Mouse (Mus musculus) cerebellum, postnatal 36 days (tissue): Measurements from ENCODE around the gene Gnat1.

Experiments
- DNase-seq, 2 experiments: peaks; one replicate each; pipeline ENCODE4 v3.0.0; 2021 to 2022; ENCODE audit warnings: mixed read lengths in 2 of 2

Gnat1 gene

DNA sequence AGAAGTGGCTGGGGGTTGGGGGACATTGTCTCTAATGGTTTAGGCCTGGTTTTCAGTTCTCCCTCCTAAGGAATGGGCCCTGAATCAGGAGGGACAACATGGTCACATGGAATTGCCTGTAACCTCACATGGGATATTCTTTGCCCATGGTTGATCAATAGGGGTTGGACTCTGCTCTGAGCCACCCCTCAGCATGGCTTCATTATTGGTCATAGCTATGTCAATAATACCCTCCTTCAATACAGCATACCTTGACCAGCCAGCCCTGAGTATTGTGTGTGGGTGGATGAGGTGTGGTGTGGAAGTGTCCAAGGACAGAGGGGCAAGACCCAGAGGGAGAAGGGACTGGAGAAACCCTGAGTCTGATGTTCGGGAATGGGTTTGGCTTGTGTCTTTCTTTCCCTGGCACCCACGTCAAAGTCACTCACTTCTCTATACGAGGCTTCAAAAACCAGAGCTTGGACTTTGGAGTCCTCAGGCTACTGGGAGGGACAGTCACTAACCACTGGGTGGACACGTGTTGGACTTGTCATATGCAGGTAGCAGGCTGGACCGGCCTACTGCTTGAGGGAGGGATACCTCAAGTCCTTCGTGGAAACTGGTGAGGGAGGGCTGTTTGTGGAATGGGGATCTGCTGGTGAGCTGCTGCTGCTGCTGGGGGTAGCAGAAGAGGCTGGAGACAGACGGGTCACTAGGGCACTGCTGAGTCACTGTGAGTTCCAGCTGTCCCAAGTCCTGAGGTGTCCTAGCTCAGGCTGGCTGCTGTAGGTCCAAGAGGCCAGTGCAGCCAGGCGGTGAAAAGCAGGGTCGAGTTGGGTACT, 4.7 kb downstream of the Gnat1 start:
- no peak for DNase-seq

DNA sequence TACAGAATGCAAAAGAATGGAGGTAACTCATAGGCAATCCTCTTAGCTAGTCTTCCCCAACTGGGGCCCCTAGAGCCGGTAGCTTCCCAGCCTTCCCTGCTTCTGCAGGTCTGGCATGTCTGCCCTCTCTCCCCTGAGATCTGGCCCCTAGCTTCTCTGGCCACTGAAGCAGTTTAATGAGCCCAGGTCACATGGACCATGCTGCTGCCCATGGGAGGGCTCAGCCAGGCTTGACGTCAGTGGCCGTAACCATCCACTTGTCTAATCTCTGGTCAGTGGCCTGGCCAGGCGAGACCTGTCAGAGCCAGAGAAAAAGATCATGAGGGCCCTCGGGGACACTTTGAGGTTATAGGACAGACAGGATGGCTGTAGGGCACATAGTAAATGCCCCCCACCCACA, 9.3 kb downstream of the Gnat1 start:
- no peak for DNase-seq

DNA sequence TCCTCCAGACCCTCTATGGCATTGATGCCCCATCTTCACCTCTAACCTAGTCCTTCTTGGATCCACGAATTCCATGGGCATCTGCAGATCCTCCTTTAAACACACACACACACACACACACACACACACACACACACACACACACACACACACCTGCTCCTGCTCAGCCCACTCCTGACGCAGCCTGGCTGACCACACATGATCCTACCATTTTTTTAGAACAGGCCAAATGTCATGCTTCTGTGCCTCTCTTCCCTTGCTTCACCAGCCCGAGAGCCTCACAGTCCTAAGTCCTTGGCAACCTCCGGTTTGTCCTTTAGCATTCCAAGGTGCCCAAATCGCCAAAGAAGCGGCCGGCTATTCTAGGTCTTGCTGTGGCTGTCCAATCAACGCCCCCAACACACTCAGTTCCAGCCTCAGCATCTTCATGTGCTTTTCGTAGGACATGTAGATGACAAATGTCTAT, 10.0 kb downstream of the Gnat1 start, which contains the start of gene Slc38a3:
Gene Slc38a3, minus strand, starts transcription at position 51 of the 466 bp plus-strand sequence.
- no peak for DNase-seq

DNA sequence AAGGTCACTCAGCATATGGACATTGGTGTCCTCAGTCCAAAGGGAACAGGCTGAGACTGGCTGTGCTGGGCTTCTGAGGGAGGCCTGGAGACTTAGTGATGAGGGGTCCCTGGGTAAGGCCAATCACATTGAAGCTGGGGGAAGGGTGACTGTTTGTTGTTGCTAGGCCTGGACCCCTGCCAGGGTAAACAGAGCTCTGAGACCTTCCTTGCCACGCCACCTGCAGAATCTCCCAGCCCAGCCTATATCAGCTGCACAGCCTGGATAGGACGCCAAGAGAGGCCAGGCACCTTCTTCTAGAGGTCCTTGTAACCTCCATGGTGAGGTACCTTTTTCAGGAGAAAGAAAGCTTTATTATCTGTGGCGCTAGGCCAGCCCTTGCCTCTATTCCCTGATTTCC, 10.6 kb downstream of the Gnat1 start:
- DNase-seq: no peak

DNA sequence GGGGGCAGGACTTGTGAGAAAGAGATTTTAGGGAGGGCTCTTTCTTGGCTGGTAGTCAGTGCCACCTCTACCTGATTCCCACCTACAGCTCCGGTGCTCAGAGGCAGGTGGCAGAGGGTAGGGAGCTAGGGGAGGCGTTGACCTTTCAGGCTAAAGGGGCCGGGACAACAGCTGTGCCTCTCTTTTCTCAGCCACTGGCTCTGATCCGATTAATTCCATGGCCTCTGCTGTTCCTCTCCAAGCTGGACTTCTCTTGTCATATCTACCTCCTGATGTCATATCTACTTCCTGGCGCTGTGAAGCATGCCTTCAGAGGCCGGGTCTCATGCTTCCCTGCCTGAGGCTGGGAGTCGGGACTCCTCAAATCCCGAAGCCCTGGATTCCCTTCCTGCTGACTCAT, 11.5 kb downstream of the Gnat1 start:
- no peak for DNase-seq

DNA sequence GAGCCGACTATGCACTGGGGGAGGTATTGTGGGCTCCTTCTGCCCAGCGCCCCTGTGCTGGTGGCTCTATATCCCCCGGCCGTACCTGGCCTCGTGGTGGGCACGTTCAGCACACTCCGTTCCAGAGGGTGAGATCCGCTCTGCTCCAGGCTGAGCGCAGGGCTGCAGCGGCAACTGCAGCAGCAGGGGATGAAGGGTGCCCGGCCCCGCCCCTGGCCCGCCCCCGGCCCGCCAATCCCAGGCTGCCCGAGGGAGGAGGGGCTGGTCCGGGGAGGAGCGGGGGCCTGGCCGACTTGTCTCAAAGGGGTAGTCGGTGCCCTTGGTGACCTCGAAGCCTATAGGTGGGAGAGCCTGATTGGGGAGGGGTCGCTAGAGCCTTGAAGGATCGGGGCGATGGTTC, 12.3 kb downstream of the Gnat1 start:
- no peak for DNase-seq

DNA sequence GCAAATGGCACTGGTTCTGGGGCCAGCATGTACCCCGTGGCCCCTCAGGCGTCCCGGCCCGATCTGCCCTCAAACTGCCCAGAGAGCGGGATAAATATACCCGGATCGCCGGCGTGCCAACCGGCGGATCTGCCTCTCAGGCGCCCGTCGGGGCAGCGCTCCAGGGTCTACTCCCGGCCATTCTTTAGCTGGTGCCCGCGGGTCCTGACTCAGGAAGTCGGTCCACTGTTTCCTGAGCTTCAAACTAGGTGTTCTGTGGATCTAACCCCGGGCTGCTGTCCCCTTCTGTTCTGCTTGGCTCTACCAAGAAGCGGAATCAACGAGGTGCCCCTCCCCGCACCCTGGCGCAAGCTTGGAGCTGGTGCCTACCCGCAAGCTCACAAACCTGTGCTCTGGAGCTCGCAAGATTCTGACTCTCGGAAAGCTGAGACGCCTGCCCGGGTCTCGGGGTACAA, 12.7 kb downstream of the Gnat1 start:
- no peak for DNase-seq

DNA sequence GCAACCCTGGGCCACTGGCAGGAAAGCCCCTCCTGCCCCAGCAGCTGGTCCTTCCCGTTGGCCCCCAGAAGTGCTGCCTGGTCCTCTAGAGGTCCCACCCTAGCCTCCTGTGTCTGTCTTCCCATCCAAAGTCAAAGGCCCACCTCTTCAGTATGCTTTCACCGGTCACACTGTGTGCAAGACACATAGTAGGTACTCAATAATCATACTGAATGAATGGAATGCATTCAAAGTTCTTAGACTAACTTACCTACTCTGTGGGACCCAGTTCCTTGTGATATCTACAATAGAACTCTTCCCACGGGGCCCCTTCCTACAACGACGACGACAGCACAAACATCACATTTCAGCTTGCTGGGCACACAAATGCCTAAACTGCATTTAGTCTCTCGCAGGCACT, 14.2 kb downstream of the Gnat1 start:
- no peak for DNase-seq

DNA sequence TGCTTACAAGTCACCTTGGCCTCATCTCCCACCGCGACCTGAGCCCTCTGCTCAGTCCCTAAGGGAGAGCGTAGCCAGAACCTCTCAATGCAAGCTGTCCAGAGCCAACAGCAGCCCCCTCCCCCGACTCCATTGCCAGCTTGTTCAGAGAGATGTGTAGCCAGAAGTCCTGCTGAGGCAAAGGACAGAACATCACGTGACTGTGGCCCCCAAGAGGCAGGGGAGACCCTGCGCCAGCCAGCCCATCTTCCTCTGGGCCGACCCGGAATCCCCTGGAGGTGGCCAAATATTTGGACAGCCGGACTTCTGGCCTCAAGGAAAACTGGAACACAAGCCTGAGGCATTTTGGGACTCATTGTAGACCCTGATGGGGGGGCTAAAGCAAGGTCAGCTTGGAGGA, 16.0 kb downstream of the Gnat1 start:
- DNase-seq: no peak

DNA sequence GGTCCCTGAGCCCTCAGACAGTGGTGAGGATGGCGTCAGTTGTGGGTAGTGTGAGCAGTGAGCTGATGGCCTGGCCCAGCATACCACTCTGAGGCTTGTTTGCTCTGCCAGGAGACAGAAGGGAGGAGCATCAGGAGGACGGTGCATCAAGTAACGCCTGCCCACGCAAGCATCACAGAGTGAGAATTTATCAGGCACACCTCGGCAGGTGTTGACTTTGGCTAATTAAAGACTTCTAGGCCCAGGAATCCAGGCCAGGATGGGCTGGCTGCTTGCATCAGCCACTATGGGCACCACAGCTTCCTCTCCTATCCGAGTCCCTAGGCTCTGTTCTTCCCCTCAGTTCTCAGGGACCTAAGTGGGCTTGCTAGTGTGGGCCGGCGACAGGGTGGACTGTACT, 17.2 kb downstream of the Gnat1 start:
- no peak for DNase-seq

DNA sequence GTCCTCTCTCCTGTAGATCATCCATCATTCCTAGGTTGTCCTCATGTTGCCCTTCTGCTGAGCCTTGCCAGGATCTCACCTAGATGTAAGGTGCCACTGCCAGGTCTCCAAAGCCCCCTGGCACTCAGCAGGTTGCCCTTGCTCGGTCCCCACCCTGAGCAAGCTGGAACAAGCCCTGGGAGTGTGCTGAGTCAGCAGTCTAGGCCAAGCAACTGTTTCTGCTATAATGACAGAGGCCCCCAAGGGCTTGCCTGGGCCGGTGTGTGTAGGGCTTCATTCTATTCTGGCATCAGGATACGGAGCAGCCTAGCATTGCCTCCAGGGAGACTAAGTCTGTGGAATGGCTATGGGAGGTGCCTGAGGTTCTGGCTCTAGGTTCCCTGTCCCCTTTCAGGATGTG, 18.7 kb downstream of the Gnat1 start:
- no peak for DNase-seq

DNA sequence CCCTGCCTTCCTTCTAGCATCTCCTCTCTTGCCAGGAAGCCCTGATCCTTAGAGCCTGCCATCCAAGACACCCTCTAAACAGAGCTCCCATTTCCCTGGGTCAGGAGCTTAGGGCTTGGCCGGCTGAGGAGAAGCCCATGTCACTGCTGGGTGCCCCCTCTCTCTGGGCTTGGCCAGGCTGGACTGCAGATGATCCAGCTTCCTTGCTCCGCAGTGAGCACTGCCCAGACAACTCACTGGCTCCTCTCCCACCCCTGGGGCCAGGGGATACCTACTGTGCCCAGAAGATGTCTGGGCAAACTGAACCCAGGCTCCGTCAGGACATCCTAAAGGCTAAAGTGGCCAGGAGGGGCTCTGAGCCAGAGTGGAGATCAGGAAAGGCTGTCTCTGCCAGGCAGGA, 19.6 kb downstream of the Gnat1 start:
- no peak for DNase-seq

DNA sequence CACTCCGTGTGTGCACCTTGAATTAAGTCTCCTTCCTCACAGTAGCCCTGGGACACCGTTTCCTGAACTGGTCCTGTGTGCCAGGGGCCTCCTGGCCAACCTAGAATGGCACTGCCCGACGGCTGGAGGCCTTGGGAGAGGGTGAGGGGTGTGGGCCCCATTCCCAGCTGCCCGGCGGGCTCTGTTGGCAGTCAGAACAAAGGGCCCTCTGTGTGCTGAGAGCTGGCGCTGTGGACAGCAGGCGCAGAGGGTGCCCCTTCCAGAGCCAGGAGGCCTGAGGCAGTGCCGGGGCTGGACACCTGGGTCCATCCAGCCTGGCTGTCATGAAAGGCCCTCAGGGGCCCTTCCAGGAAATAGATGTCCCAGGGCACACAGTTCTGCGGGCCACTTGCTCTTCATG, 20.0 kb downstream of the Gnat1 start:
- DNase-seq: peak in 1 of 2 experiments; percentile 36

DNA sequence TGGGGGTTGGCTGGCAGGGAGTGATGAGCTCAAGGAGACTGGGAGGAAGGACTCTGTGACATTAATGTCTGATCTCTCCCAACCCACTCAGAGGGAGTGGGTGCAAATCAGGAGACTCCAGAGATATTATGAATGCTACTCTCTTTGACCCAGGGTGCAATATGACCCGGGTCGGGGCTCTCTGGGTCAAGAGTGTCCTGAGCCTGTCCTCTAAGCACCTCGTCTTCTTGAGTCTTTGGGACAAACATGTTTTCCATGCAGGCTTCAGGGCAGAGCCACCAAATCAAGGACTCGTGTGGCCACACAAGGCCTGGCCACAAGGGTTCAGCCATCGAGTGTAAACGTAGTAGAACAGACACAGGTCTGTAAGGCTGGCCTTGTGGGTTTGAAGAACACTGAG, 21.4 kb downstream of the Gnat1 start:
- no peak for DNase-seq

DNA sequence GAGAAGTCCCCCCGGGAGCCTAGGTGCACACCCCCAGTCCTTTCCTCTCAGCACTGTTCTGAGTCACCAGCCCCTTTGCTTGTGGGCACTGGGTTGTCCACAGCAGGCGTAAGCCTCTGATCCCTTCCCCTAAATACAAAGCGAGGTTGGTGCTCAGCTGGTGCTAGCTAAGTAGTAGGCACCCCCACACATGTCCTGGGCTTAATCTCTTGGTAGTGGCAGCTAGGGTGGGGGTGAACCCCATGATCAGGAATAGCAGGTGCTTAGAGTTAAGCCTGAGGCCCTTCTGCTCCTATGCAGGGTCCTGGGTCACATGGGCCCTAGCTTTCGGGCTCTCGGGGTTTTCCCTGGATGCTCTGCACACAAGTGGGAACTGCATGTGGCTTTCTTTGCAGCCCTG, 22.4 kb downstream of the Gnat1 start:
- DNase-seq: no peak

DNA sequence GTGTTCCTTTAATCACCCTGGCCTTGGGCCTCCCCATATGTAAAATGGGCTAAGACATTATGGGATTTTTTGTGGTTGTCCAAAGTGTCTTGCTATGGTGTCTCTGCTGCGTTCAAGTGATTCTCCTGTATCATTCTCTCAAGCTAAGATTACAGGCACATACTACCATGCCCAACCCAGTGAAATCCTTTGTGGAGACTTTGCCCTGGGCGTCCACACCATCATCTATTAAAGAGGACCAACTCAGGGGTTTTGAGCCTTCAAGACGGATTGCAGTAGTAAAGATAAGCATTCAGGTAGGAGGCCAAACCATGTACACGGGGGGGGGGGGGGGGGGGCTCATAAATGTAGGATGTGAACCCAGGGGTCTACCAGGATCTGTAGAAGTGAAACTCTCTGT, 24.9 kb downstream of the Gnat1 start:
- no peak for DNase-seq

DNA sequence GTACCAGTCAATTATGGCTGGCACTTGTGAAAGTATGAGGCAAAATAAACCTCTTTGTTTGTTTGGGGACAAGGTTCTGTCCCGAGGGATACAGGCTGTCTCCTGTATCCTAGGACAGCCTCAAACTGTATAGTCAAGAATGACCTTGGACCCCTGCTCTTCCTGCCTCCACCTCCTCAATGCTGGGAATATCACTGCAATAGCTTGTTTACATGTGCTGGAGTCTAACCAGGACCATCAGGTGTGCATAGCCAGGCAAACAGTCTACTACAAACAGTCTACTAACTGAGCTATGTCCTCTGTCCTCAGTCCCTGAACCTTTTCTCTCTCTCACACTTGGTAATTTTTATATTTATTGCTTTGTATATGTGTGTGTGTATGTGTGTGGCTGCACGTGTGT, 26.0 kb downstream of the Gnat1 start:
- no peak for DNase-seq

DNA sequence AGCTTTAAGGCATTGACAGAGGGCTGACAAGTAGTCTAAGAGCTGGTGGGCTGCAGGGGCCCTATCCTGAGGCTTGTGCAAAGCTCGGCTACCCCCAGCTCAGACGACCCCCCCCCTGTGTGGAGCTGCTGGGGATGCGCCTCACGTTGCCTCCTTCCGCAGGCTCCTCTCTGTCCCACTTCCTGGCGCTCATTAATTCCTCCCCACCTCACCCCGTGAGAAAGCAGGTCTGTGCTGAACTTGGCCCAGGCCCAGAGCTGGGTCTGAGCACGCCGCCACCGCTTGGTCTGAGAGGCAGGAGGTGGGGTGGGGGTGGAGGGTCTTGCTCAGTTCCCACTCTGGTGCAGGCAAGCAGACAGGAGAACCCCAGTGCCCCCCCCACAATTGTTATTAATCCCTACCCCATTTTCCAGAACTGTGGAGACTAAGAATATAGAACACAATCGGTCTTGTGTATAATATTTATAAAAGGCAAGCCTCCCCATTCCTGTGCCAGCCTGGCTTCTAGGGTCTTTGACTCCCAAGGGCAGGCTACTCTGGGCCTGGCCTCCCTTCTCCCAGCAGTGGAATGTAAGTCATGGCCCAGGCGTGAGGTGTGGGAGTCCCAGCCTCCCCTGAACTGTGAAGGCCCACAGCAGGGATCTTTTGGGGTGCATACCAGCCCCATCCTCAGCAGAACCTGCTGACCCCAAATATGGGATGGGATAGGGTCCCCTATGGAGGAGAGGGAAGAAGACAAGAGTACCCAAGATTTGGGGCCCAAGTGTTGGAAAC, 28.6 kb downstream of the Gnat1 start:
- DNase-seq: no peak

DNA sequence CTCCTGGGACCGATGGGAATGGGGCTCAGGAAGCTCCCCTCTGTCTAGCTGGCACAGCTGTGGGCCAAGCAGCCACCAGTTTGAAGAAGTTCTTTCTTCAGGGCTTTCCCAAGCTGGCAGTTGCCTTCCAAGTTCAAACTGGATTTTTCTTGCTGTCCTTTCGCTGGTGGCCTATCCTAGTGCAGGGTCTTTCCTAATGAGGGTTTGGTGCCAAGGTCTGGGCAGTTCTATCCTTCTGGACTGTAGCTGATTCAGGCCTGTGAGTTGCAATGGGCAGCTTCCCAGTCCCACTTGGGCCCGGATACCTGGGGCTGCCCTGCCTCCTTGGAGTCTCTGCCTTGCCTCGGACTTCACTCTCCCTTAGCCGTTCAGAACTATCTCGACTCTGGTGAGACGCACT, 29.3 kb downstream of the Gnat1 start:
- DNase-seq: no peak

DNA sequence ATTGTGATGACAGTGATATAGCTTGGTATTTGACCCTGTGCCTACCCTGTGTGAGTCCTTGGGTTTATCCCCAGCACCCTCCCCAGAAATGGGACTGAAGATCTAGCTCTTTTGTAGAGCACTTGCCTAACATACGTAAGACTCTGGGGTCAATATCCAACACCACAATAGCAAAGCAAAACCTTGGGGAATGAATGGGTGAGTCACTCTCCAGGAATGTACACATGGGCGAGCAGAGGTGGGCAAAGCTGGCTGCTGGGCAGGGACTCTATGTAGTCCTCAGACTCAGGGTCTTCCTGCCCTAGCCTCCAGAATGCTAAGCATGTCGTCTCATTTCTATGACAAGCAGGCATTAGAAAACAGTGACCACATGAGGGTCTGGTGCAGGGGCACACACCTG, 30.7 kb downstream of the Gnat1 start:
- DNase-seq: no peak

DNA sequence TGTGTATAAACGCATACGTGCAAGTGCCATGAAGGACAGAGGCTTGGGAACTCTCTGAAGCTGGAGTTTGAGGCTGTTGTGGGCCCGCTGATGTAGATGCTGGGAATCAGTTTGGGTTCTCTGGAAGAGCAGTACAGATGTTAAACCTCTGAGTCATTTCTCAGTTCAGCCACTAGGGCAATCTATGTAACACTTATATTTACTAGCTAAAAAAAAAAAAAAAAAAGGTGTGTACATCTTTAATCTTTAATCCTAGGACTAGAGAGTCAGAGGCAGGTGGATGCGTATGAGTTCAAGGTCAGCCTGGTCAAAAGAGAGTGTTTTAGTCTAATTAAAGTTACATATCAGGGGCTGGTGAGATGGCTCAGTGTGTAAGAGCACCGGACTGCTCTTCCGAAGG, 32.5 kb downstream of the Gnat1 start:
- no peak for DNase-seq

DNA sequence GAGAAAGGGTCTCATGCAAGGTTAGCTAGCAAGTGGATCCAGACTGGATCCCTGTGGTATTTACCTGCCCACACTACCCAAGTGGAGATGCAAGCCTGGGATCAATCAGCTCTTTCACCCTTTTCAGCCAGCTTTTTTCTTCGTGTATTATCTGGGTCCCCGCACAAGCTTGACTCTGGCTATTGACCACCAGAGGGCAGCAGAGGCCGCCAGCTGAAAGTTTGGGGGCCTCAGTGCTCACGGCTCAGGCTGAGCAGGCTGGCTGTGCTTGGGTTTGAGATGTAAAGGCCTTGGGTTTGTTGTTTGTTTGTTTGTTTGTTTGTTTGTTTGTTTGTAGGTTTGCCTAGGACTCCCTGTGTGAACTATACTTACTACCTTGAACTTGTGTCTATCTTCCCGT, 33.9 kb downstream of the Gnat1 start:
- DNase-seq: peak; percentile 81 to 82

DNA sequence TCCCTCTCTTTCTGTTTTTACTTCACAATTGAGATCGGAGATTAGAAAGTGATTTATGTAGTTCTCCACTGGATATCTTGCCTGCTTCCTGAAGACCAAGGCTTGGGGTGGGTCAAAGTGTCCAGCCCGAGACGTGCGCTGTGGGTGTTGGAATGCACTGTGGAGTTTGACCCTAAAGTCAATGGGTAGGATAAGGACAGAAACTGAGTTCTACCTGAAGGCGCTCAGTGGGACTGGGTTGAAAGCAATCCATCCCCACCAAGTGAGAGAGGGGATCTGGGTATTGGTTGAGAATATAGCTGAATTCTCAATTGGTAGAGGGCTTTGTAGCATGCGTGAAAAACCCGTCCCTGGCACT, 34.4 kb downstream of the Gnat1 start:
- DNase-seq: no peak

DNA sequence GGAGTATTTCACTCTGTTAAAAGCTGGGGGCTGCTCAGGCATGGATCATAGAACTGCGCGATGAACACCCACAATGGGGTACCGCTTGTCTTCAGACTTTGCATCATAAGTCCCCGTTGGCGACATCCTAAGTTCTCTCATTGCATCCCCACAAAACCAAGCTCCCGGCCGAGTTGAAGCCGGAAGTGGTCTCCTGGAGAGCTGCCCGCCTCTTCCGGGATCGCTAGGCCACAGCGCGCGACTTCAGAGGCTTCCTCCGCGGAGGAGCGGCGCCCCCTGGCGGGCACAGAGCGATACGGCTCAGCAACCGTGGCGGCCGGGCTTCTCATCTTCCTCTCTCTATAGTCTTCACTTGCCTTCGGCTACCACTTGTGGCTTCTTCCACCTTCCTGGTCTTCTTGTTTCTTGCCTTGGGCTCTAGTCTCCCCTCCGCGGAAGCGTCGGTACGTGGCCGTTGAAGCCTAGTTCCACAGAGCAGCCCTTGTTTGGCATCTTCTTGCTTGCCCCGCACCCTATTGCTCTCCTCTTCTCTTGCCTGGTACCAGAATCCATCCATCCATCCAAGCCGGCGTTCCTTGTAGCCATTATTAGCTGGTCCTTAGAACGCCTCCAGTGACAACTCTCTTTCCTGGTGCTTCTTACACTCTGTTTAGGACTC, 34.9 kb downstream of the Gnat1 start:
- DNase-seq: peak; percentile 93 to 95
